Mouse (Mus musculus): ENCODE measurements around the gene Atp6ap1. TPM values are rescaled to one million over a fixed set of nuclear protein-coding genes. Genes with fewer than 3 reads are reported as not detected.

The Atp6ap1 gene
- total RNA-seq, 1 experiment = 102 TPM

DNA sequence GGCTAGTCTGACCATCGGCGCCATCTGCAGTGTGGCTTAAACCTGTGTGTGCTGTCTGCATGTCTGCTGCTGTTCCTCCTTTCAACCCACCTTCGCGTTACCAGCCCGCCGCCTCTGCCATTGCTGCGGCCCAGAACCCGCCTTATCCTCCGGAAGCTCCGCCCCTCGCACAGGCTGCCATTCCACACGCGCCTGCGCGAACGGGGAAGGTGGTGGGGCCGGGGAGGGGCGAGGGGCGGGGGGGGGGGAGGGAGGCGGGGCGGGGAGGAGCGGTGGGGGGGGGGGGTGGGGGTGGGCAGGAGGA is 56.5 kb downstream of the Atp6ap1 start, which contains the start of gene Lage3:
TSS of gene Lage3 (minus strand) at position 152 of the 304 bp plus-strand sequence.
- H3K4me3 ChIP-seq (ENCODE audit: insufficient read depth in 1 of 2, low read depth in 1 of 2, low read length in 2 of 2, poor library complexity in 1 of 2, severe bottlenecking in 1 of 2) = peak within 1 kb of the TSS; percentile 82 to 85
- peak; percentile 30 for DNase-seq (ENCODE audit: low read depth, low spot score)
- in situ Hi-C loops (cut with MboI; ENCODE audit: low sequenced_read_pairs in 2 of 2, unreplicated experiment in 2 of 2) = no loop called here
- peak within 1 kb of the TSS; percentile 5; the same call in 1 of the 2 replicates for H3K27ac ChIP-seq (ENCODE audit: insufficient read depth, low read depth, low read length, poor library complexity, severe bottlenecking)
- TF ChIP-seq HCFC1 (IDR thresholded peaks at IDR 0.05; ENCODE audit: borderline replicate concordance, insufficient read depth, low read length) (no peak), CHD2 (IDR thresholded peaks at IDR 0.05; ENCODE audit: low read depth, low read length) (no peak), MAFK (IDR thresholded peaks at IDR 0.05; ENCODE audit: insufficient read depth, low read depth, low read length) (no peak), ZC3H11A (IDR thresholded peaks at IDR 0.05; ENCODE audit: borderline replicate concordance, low read depth, low read length) (no peak), ZNF384 (IDR thresholded peaks at IDR 0.05; ENCODE audit: low read depth, low read length) (no peak)
- peak within 1 kb of the TSS; percentile 74 for H3K9ac ChIP-seq (ENCODE audit: insufficient read depth, low read depth, low read length, poor library complexity, severe bottlenecking)
- H3K36me3 ChIP-seq (ENCODE audit: control insufficient read depth, insufficient read depth, low read length, poor library complexity, severe bottlenecking) = no peaks in the 10 kb centered on the region
- H3K9me3 ChIP-seq (ENCODE audit: control insufficient read depth, insufficient read depth, low read depth, low read length) = no peaks in the 10 kb centered on the region
- H3K4me1 ChIP-seq (ENCODE audit: control insufficient read depth in 2 of 2, insufficient read depth in 2 of 2, low read length in 2 of 2, poor library complexity in 1 of 2) = no peaks in the 10 kb centered on the region

Other genes with a start within 250 kb of the Atp6ap1 start
- gene Opn1mw, start 169.6 kb upstream of the Atp6ap1 start, total RNA-seq (2012; rRNA removed) = not detected in 2 replicates
- gene Mecp2, start 161.7 kb upstream of the Atp6ap1 start, total RNA-seq (2012; rRNA removed) = 9.6 and 10.4 TPM in 2 replicates
- gene Tex28, start 129.3 kb upstream of the Atp6ap1 start, total RNA-seq (2012; rRNA removed) = not detected in 2 replicates
- gene Tktl1, start 119.8 kb upstream of the Atp6ap1 start, total RNA-seq (2012; rRNA removed) = 0.42 and 0.89 TPM in 2 replicates
- gene Flna, start 47.3 kb upstream of the Atp6ap1 start, total RNA-seq (2012; rRNA removed) = 687 and 844 TPM in 2 replicates
- gene Emd, start 42.4 kb upstream of the Atp6ap1 start, total RNA-seq (2012; rRNA removed) = 44.3 and 59.0 TPM in 2 replicates
- gene Rpl10, start 26.3 kb upstream of the Atp6ap1 start, total RNA-seq (2012; rRNA removed) = 2,135 and 2,379 TPM in 2 replicates
- gene Taz, start 15.2 kb upstream of the Atp6ap1 start, total RNA-seq (2012; rRNA removed) = 32.8 and 49.3 TPM in 2 replicates
- gene Dnase1l1, start 14.8 kb upstream of the Atp6ap1 start, total RNA-seq (2012; rRNA removed) = 3.9 and 5.3 TPM in 2 replicates
- 53.1 and 75.7 TPM in 2 replicates for gene Gdi1, start 7.9 kb downstream of the Atp6ap1 start, total RNA-seq (2012; rRNA removed)
- gene Fam50a, start 15.9 kb downstream of the Atp6ap1 start, total RNA-seq (2012; rRNA removed) = 27.7 and 33.6 TPM in 2 replicates
- 17.8 and 30.5 TPM in 2 replicates for gene Plxna3, start 32.0 kb downstream of the Atp6ap1 start, total RNA-seq (2012; rRNA removed)
- gene Lage3, start 56.5 kb downstream of the Atp6ap1 start, total RNA-seq (2012; rRNA removed) = 64.6 and 71.1 TPM in 2 replicates
- gene Ubl4a, start 76.1 kb downstream of the Atp6ap1 start, total RNA-seq (2012; rRNA removed) = 15.3 and 17.5 TPM in 2 replicates
- 8.4 and 11.4 TPM in 2 replicates for gene Slc10a3, start 76.3 kb downstream of the Atp6ap1 start, total RNA-seq (2012; rRNA removed)
- gene Fam3a, start 96.2 kb downstream of the Atp6ap1 start, total RNA-seq (2012; rRNA removed) = 8.9 and 9.6 TPM in 2 replicates
- gene Ikbkg, start 96.2 kb downstream of the Atp6ap1 start, total RNA-seq (2012; rRNA removed) = 15.4 and 25.3 TPM in 2 replicates
- gene G6pdx, start 132.1 kb downstream of the Atp6ap1 start, total RNA-seq (2012; rRNA removed) = 30.1 and 30.3 TPM in 2 replicates
- 1.3 and 4.7 TPM in 2 replicates for gene Gm6880, start 184.3 kb downstream of the Atp6ap1 start, total RNA-seq (2012; rRNA removed)

Data from ES-E14 (cell line).